Mouse (Mus musculus) frontal cortex, postnatal 25 days (tissue): ENCODE data around the gene Lingo1.

Experiments used
- DNase-seq, 2 experiments: peaks; one replicate each; pipeline ENCODE4 v3.0.0; 2022; ENCODE audit warnings: low spot score in 2 of 2

Lingo1 gene

GRCm38 (mm10) chr9:56606082-56606740 is 190.1 kb downstream of the Lingo1 start:
- no peak for DNase-seq

- DNase-seq, result no peak
Observed at GRCm38 (mm10) chr9:56605443-56605806, 190.8 kb downstream of the Lingo1 start.

GRCm38 (mm10) chr9:56604797-56605442 is 191.3 kb downstream of the Lingo1 start:
- no peak for DNase-seq

- no peak for DNase-seq
Observed at GRCm38 (mm10) chr9:56600655-56601054, 195.6 kb downstream of the Lingo1 start.

GRCm38 (mm10) chr9:56592639-56593038 is 203.6 kb downstream of the Lingo1 start:
- no peak for DNase-seq

- no peak for DNase-seq
Observed at GRCm38 (mm10) chr9:56591248-56591888, 204.9 kb downstream of the Lingo1 start.

- DNase-seq, result no peak
Observed at GRCm38 (mm10) chr9:56589762-56590161, 206.5 kb downstream of the Lingo1 start.

GRCm38 (mm10) chr9:56584043-56584424 is 212.2 kb downstream of the Lingo1 start:
- no peak for DNase-seq

GRCm38 (mm10) chr9:56583139-56584042 is 212.9 kb downstream of the Lingo1 start:
- no peak for DNase-seq

GRCm38 (mm10) chr9:56582628-56583027 is 213.6 kb downstream of the Lingo1 start:
- no peak for DNase-seq

GRCm38 (mm10) chr9:56581700-56582099 is 214.6 kb downstream of the Lingo1 start:
- no peak for DNase-seq

GRCm38 (mm10) chr9:56581016-56581415 is 215.3 kb downstream of the Lingo1 start:
- DNase-seq, result no peak

GRCm38 (mm10) chr9:56580101-56580500 is 216.2 kb downstream of the Lingo1 start:
- DNase-seq, result no peak

- no peak for DNase-seq
Observed at GRCm38 (mm10) chr9:56577405-56577804, 218.9 kb downstream of the Lingo1 start.

GRCm38 (mm10) chr9:56572534-56573479 is 223.5 kb downstream of the Lingo1 start:
- no peak for DNase-seq
